Mouse (Mus musculus): ENCODE results near the gene Bag6. TPM values are rescaled to one million over a fixed set of nuclear protein-coding genes. Genes with fewer than 3 reads are reported as not detected.
A peak's percentile ranks its signal among the peaks of the same experiment; 100 is the strongest.
"Not testable (repeated sequence)": the region's sequence is repeated elsewhere in the genome, so short reads cannot be mapped to it uniquely, and the experiment has no call there.

Bag6 gene
- total RNA-seq, 2 experiments from 2014 or later: 222 to 232 TPM

GRCm38 (mm10) chr17:35106522-35106921 lies 28.5 kb upstream of the Bag6 start:
- intact Hi-C loops (cut with DNase I): loop anchor here (1.0 kb wide), 1 partner anchor 85 kb away; no protein-coding TSS in a partner anchor
- no peak for DNase-seq (ENCODE audit: low spot score)

DNA sequence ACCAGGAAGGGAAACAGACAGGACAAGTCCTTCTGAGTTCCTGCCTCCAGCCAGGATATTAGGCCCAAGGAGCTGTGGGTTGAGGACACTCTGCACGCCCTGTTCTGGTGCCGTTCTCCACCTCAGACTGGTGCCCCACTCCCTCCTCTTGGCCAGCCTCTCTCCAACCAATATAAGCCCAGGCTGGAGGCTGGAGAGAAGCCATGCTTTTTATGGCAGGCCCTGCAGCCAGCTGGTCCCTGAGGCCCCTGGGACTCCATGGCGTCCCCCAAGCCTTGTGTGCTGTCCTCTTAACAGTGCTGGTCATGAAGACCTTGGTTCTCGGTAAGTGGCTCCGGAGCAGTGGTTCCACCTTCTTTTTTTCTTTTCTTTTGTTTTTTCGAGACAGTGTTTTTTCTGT lies 26.9 kb upstream of the Bag6 start, which contains the start of gene Ly6g5c:
Gene Ly6g5c (plus strand): TSS at position 183 of the 400 bp plus-strand sequence.
- intact Hi-C loops (cut with DNase I): no loop called here
- no peak for DNase-seq (ENCODE audit: low spot score)

- intact Hi-C loops (cut with DNase I): no loop called here
- DNase-seq (ENCODE audit: low spot score): no peak
Observed at GRCm38 (mm10) chr17:35111774-35112173, 23.2 kb upstream of the Bag6 start.

DNA sequence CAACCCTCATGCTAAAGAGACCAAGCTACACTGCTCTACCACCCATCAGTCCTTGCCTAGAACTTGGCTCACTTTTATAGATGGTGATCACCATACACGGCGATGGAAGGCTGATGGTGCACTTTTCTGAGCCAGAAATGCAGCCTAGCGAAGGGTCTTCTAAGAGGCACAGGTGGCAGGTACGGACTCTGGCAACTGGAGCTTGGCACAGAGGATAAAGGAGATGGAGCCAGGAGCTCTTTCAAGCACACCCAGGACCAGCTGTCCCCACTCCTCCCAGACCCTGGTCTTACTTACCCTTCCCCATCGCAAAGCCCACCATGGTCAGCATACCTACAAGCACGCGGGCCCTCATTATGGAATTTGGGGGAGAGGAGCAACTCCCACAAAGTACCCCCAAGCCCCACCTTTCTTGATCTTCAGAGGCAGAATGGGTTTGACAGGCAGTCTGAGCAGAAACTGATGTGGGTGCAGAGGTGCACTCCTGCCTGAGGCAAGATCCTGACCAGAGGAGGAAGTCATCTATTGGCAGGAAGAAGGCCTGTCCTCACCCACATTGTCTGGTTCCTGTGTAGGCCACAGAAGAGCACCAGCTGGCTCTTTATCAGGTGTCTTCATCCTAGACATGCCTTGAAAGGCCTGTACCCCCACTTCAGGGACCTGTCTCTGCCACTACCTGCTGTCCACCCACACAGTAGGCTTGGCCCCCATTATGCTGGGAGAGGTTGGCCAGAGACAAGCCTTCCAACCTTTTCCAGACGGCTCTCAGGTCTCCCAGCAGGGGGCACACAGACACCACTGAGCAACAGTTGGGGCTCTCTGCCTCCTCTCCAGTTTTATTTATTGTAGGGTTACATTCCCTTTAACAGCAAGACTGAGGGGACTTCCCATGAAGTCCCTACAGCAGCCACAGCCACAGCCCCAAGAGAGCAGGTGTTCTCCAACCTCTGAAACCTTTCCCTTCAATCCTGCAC lies 19.6 kb upstream of the Bag6 start, which contains the start of gene Ly6g5b:
Gene Ly6g5b (minus strand): TSS at position 383 of the 974 bp plus-strand sequence.
- DNase-seq (ENCODE audit: low spot score): no peak

GRCm38 (mm10) chr17:35120745-35121142 lies 14.2 kb upstream of the Bag6 start:
- intact Hi-C loops (cut with DNase I): loop anchor here (5.0 kb wide), 2 partner anchors 42 to 117 kb away; partner anchors contain the start of genes Nfkbil1 and Prrc2a
- no peak for DNase-seq (ENCODE audit: low spot score)

More for the DNA sequence above, 19.6 kb upstream of the Bag6 start, which contains the start of gene Ly6g5b:
- intact Hi-C loops (cut with DNase I): no loop called here

GRCm38 (mm10) chr17:35121143-35121799 lies 13.7 kb upstream of the Bag6 start, which contains the start of gene Gpank1:
Gene Gpank1, plus strand, starts transcription at chr17:35121455.
- peak; percentile 98 for DNase-seq (ENCODE audit: low spot score)
- intact Hi-C loops (cut with DNase I): loop anchor here (5.0 kb wide), 2 partner anchors 41 to 116 kb away; partner anchors contain the start of genes Nfkbil1 and Prrc2a

DNA sequence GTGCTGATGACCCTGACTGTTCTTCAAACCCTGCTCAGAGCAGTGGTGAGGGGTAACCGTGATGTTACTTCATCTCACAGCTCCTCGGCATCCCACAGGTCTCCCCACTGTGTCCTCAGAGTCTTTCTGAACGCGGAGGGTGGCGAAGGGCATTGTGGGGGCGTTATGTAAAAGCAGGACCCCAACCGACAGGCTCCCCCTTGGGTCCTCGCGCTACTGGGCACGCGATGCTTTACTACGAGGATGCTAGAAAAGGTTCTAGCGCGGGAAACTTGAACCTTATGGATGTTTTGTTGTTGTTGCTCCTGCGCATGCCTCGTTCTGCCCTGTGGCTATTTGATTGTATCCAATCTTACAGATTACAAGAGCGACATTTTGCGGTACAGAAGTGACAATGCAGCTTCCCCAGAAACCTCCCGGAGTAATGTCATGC lies 13.1 kb upstream of the Bag6 start, which contains the start of gene Csnk2b:
Gene Csnk2b (minus strand): TSS at position 183 of the 433 bp plus-strand sequence.
- intact Hi-C loops (cut with DNase I): loop anchor here (5.0 kb wide), 2 partner anchors 40 to 115 kb away; partner anchors contain the start of genes Nfkbil1 and Prrc2a
- no peak for DNase-seq (ENCODE audit: low spot score)

DNA sequence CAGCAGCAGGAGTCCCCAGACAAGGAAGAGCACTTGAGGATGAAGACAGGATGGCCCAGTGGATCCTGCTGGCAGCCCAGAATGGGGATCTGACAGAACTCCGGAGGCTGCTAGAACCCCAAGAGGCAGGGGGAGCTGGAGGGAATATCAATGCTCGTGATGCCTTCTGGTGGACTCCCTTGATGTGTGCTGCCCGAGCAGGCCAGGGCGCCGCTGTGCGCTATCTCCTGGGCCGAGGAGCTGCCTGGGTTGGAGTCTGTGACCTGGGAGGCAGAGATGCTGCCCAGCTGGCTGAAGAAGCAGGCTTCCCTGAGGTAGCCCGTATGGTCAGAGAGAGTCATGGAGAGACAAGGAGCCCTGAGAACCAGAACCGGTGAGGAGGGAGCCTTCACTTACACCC lies 11.7 kb upstream of the Bag6 start:
- intact Hi-C loops (cut with DNase I): loop anchor here (5.0 kb wide), 2 partner anchors 39 to 114 kb away; partner anchors contain the start of genes Nfkbil1 and Prrc2a
- DNase-seq (ENCODE audit: low spot score): not testable (repeated sequence)

DNA sequence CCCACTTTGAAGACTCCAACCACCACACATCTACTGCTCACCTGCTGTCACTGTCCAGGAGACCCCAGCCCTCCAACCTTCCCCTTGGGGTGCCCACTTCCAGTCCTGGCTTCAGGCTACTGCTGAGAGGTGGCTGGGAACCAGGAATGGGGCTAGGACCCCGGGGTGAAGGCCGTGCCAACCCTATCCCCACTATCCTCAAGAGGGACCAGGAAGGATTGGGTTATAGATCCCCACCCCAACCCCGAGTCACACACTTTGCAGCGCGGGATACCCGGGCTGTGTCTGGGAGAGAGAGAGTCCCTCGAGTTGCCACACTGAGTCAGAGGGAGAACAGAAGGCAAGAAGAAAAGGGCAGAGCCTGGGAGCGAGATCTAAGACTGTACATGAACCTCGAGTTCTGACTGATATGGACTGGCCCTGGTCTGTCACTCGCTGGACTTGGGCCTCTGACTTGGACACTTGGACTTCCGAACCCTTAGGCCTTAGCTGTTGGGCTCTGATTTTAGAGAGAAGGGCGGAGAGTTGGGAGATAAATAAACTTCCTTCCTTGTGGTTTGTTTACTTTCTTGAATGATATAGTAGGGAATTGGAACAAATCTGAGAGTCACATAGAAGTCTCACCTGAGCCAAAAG lies 10.6 kb upstream of the Bag6 start:
- not testable (repeated sequence) for DNase-seq (ENCODE audit: low spot score)
- intact Hi-C loops (cut with DNase I): loop anchor here (5.0 kb wide), 2 partner anchors 38 to 113 kb away; partner anchors contain the start of genes Nfkbil1 and Prrc2a

DNA sequence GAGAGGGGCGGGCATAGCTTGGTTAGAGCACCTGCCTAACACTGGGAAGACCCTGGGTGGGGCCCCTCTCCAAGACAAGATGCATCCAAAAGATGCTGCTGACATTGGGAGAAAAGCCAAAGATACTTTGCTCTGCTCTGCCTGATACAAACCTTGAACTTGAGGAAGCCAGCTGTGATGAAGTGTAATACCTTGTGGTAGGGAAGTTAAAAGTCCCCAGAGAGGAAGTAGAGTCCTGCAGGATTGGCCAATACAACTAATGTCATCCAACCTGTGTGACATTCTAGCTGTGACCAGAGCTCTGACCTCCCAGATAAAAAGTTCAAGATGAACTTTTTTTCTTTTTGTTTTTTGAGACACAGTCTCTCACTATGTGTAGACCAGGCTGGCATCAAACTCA lies 9.9 kb upstream of the Bag6 start:
- intact Hi-C loops (cut with DNase I): no loop called here
- DNase-seq (ENCODE audit: low spot score): no peak

- DNase-seq (ENCODE audit: low spot score): no peak
- intact Hi-C loops (cut with DNase I): no loop called here
Observed at GRCm38 (mm10) chr17:35125578-35125977, 9.4 kb upstream of the Bag6 start.

DNA sequence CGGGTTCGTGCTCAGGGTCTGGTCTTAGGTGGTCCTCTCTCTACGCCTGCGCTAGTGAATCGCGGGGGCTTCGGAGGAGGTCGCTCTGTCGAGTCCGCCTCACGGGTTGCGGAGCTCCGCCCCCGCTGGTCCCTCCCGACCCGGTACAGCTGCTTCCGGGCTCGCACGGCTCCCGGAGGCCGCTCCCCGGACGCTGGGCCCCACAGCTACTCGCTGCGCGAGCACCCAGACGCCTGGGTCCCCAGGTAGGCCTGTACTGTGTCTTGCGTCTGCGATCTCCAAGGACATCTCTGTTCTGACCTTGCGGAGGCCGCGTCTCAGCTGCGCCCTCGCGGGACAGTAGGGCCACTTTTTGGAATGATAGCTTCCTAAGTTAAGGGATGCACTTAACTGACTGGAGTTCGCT lies 8.8 kb upstream of the Bag6 start, which contains the start of gene D17H6S53E:
Gene D17H6S53E (plus strand): TSS at position 168 of the 406 bp plus-strand sequence.
- DNase-seq (ENCODE audit: low spot score): peak; percentile 67
- intact Hi-C loops (cut with DNase I): no loop called here

DNA sequence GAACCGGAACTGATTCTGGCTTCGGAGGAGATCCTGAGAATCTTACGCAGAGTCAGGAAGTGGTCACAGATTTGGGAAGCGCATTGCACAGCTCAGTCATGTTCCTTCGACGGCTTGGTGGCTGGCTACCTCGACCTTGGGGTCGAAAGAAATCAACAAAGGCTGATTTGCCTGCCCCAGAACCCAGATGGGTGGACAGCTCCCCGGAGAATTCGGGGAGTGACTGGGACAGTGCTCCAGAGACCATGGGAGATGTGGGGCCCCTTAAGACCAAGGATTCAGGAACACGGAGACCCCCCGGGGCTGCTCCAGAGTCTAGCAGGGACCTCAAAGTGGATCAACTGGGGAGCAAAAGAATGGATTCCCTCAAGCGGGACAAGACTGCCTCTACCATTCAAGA lies 8.0 kb upstream of the Bag6 start:
- DNase-seq (ENCODE audit: low spot score): no peak
- intact Hi-C loops (cut with DNase I): no loop called here

- intact Hi-C loops (cut with DNase I): no loop called here
- DNase-seq (ENCODE audit: low spot score): no peak
Observed at GRCm38 (mm10) chr17:35128996-35129395, 6.0 kb upstream of the Bag6 start.

- intact Hi-C loops (cut with DNase I): no loop called here
- DNase-seq (ENCODE audit: low spot score): no peak
Observed at GRCm38 (mm10) chr17:35131038-35131437, 3.9 kb upstream of the Bag6 start.

DNA sequence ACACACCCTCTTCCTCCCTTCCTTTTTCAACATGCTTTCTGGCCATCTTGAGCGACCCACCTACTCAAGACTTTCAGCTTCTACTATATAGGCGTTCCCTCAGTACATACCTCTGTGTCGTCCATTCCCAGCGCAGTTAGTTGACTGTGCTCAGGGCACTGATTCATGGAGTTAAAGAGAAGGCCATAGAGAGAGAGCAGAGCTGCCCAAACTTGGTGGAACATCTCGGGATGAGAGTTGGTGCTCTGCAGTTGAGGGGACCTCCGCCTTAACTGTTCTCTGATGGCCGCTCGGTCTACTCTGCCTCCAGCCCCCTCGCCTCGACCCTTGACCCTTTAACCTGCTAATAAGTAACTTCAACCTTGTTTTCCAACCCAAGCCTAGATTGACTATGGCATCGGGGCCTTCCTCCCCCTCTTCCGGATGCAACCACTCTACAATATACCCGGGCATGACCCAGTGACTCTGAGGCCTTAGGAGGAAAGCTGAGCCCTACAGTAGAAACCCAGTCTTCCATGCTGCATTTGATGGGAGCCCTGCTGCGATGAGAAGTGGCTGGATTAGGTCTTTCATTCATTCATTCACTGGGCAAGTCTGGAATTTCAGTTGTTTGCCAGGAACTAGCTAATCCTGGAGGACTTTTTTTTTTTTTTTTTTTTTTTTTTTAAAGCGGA lies 3.3 kb upstream of the Bag6 start, which contains the start of gene Apom:
Gene Apom (minus strand): TSS at position 551 of the 674 bp plus-strand sequence.
- intact Hi-C loops (cut with DNase I): no loop called here
- no peak for DNase-seq (ENCODE audit: low spot score)

GRCm38 (mm10) chr17:35132174-35132560 lies 2.8 kb upstream of the Bag6 start:
- intact Hi-C loops (cut with DNase I): no loop called here
- DNase-seq (ENCODE audit: low spot score): no peak

GRCm38 (mm10) chr17:35133517-35133916 lies 1.5 kb upstream of the Bag6 start:
- intact Hi-C loops (cut with DNase I): no loop called here
- DNase-seq (ENCODE audit: low spot score): no peak
